Mouse (Mus musculus) adipocyte (in vitro differentiated cells): ENCODE results near the gene Tceanc2.

ENCODE experiments used
- DNase-seq: peaks from one replicate; pipeline ENCODE4 v3.0.0-alpha.2; 2016; ENCODE audit warnings: low spot score

Gene Tceanc2

GRCm38 (mm10) chr4:107084343-107084742, 94.6 kb downstream of the Tceanc2 start:
- no peak for DNase-seq
